Mouse (Mus musculus) cerebellum, postnatal 36 days (tissue): Measurements from ENCODE around the gene Col27a1.

Experiments used
- DNase-seq, 2 experiments: peaks; one replicate each; pipeline ENCODE4 v3.0.0; 2021 to 2022; ENCODE audit warnings: mixed read lengths in 2 of 2

Col27a1 gene

DNA sequence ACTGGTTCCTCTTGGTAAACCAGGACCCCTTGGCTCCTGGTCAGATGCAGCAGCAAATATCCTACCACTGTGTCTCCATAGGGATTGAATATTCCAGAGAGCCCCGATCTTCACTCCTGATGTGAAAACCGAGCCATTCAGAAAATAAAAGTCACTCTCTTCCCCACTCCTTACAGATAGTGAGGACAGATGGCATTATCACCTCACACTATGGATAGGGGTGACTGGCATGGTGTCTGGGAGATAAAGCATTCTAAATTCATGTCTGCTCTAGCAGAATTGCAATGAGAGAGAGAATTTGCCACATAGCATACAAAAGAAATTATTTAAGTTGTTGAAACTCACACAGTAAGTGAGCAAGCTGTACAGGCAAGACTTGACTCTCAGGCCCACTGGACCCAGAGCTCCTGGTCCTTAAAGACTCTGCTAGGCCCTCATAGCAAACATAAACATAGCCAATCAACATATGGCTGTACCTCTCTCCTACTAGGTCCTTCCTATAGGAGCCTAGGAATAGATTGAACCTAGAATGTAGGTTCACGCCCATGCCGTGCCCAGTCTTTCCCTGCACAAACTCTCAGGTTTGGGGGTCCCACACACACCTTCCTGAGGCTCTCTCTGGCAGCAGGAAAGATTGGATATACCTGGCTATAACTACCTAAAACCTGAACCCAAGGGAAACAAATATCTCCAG, 169.0 kb downstream of the Col27a1 start:
- DNase-seq, result no peak

- no peak for DNase-seq
These were observed 169.7 kb downstream of the Col27a1 start for GRCm38 (mm10) chr4:63383474-63383873.

- DNase-seq, result no peak
These were observed 170.5 kb downstream of the Col27a1 start for GRCm38 (mm10) chr4:63384262-63384661.
